Mouse (Mus musculus) CH12.LX (cell line): ENCODE results near the gene Timp3. TPM values are rescaled to one million over a fixed set of nuclear protein-coding genes. Genes with fewer than 3 reads are reported as not detected.

Experiments used
- DNase-seq: peaks from one replicate; pipeline ENCODE4 v3.0.0-alpha.2; 2013; ENCODE audit errors: extremely low read depth
- H3K27ac ChIP-seq: 2 replicates; pipeline ENCODE4 v1.5.1; 2012; ENCODE audit warnings: low read depth, mild to moderate bottlenecking, control low read depth, moderate library complexity; ENCODE audit not compliant: insufficient read depth
- H3K27me3 ChIP-seq: replicated peaks from 2 replicates; pipeline ENCODE3; 2012; ENCODE audit warnings: inconsistent platforms
- H3K36me3 ChIP-seq, 2 experiments: replicated peaks in 1 of 2; 2 replicates each; pipeline versions ENCODE3 to v1.6.1; 2012; ENCODE audit warnings: inconsistent platforms in 1 of 2, low read length in 1 of 2, mild to moderate bottlenecking in 1 of 2, mixed read lengths in 1 of 2, moderate library complexity in 1 of 2; ENCODE audit not compliant: control insufficient read depth in 1 of 2, insufficient read depth in 1 of 2
- H3K4me1 ChIP-seq, 2 experiments: 2 replicates each; pipeline ENCODE4 v1.6.1; 2012; ENCODE audit warnings: inconsistent platforms in 1 of 2, moderate library complexity in 1 of 2; ENCODE audit not compliant: insufficient read depth in 2 of 2, control insufficient read depth in 1 of 2
- H3K4me2 ChIP-seq: 2 replicates; pipeline ENCODE4 v1.6.1; 2012; ENCODE audit warnings: low read depth, mild to moderate bottlenecking, control low read depth; ENCODE audit not compliant: poor library complexity, insufficient read depth, severe bottlenecking
- H3K4me3 ChIP-seq, 3 experiments: fragments of 150-350 bp in 1 of 3; sonication (generic) in 1 of 3; replicated peaks in 1 of 3; 2 replicates each; pipeline versions ENCODE3 to v1.5.1; 2011 to 2012; ENCODE audit warnings: low read depth in 2 of 3, low read length in 2 of 3, mild to moderate bottlenecking in 2 of 3, moderate library complexity in 2 of 3, control low read depth in 1 of 3, improper control_type of control experiment in 1 of 3, inconsistent platforms in 1 of 3, mixed read lengths in 1 of 3; ENCODE audit not compliant: poor library complexity in 1 of 3
- H3K79me2 ChIP-seq: replicated peaks from 2 replicates; pipeline ENCODE4 v1.6.1; 2012; ENCODE audit warnings: mild to moderate bottlenecking, moderate library complexity; ENCODE audit not compliant: control insufficient read depth, poor library complexity, insufficient read depth, severe bottlenecking; ENCODE audit errors: extremely low read depth
- H3K9ac ChIP-seq: 2 replicates; pipeline ENCODE4 v1.6.1; 2012; ENCODE audit warnings: low read depth, mild to moderate bottlenecking, control low read depth, moderate library complexity; ENCODE audit not compliant: insufficient read depth
- H3K9me3 ChIP-seq: replicated peaks from 2 replicates; pipeline ENCODE3; 2012; ENCODE audit warnings: low read length, inconsistent platforms, mixed read lengths
- EP300 ChIP-seq: IDR thresholded peaks from 2 replicates; pipeline ENCODE4 v1.6.1; 2011; ENCODE audit warnings: low read length, improper control_type of control experiment
- ETS1 ChIP-seq: conservative IDR thresholded peaks from 2 replicates; pipeline ENCODE4 v1.6.1; 2012; ENCODE audit warnings: low read depth, mild to moderate bottlenecking, inconsistent platforms, low read length, improper control_type of control experiment, moderate library complexity
- JUN ChIP-seq: IDR thresholded peaks from 2 replicates; pipeline ENCODE4 v1.6.1; 2011; ENCODE audit warnings: low read depth, mild to moderate bottlenecking, low read length, improper control_type of control experiment, moderate library complexity; ENCODE audit not compliant: insufficient read depth
- MAZ ChIP-seq: IDR thresholded peaks from 2 replicates; pipeline ENCODE4 v1.6.1; 2012; ENCODE audit warnings: low read depth, mild to moderate bottlenecking, inconsistent platforms, low read length, improper control_type of control experiment, moderate library complexity
- MEF2A ChIP-seq: IDR thresholded peaks from 2 replicates; pipeline ENCODE4 v1.6.1; 2014; ENCODE audit warnings: low read depth, mild to moderate bottlenecking, inconsistent platforms, low read length, improper control_type of control experiment, borderline replicate concordance
- NELFE ChIP-seq: IDR thresholded peaks from 2 replicates; pipeline ENCODE4 v1.6.1; 2011; ENCODE audit warnings: low read depth, low read length, improper control_type of control experiment
- NRF1 ChIP-seq: IDR thresholded peaks from 2 replicates; pipeline ENCODE4 v1.6.1; 2014; ENCODE audit warnings: low read depth, mild to moderate bottlenecking, inconsistent platforms, low read length, improper control_type of control experiment, moderate library complexity
- POLR2A ChIP-seq: IDR thresholded peaks from 2 replicates; pipeline ENCODE4 v1.6.1; 2011; ENCODE audit warnings: low read depth, mild to moderate bottlenecking, improper control_type of control experiment, low read length
- RAD21 ChIP-seq: IDR thresholded peaks from 2 replicates; pipeline ENCODE4 v1.6.1; 2011; ENCODE audit warnings: low read depth, mild to moderate bottlenecking, low read length, improper control_type of control experiment, moderate library complexity
- RCOR1 ChIP-seq: conservative IDR thresholded peaks from 2 replicates; pipeline ENCODE4 v1.6.1; 2012; ENCODE audit warnings: low read depth, mild to moderate bottlenecking, inconsistent platforms, low read length, improper control_type of control experiment
- TBP ChIP-seq: conservative IDR thresholded peaks from 2 replicates; pipeline ENCODE4 v1.6.1; 2011; ENCODE audit warnings: low read depth, low read length, improper control_type of control experiment
- USF1 ChIP-seq: IDR thresholded peaks from 2 replicates; pipeline ENCODE4 v1.6.1; 2014; ENCODE audit warnings: low read depth, mild to moderate bottlenecking, inconsistent platforms, low read length, improper control_type of control experiment
- ZC3H11A ChIP-seq: IDR thresholded peaks from 2 replicates; pipeline ENCODE4 v1.6.1; 2012; ENCODE audit warnings: low read depth, mild to moderate bottlenecking, inconsistent platforms, low read length, improper control_type of control experiment
- ZKSCAN1 ChIP-seq: IDR thresholded peaks from 2 replicates; pipeline ENCODE4 v1.6.1; 2012; ENCODE audit warnings: low read depth, inconsistent platforms, low read length, improper control_type of control experiment, borderline replicate concordance
- ZMIZ1 ChIP-seq: IDR thresholded peaks from 2 replicates; pipeline ENCODE4 v1.6.1; 2012; ENCODE audit warnings: low read depth, mild to moderate bottlenecking, inconsistent platforms, low read length, improper control_type of control experiment
- dilution Hi-C: fragments of 300-500 bp; cut with MboI; formaldehyde crosslinking; loops from 2 replicates; pipeline ENCODE4 v1.14.3; 2020; ENCODE audit warnings: low sequenced_read_pairs; ENCODE audit not compliant: extremely low pct_unique_long_range_greater_than_20kb, extremely low pct_ligation_motif_present
- in situ Hi-C: fragments of 300-500 bp; cut with MboI; formaldehyde crosslinking; loops from 3 replicates; pipeline ENCODE4 v1.14.3; 2019; ENCODE audit warnings: low sequenced_read_pairs, low pct_ligation_motif_present, low pct_unique_long_range_greater_than_20kb, mixed read lengths
- polyA plus RNA-seq: library from polyadenylated mRNA; unstranded; fragments of >175 nt; gene quantifications from 2 replicates; pipeline ENCODE4 v1.2.1, GENCODE M21; 2012; ENCODE audit warnings: low read depth; ENCODE audit not compliant: insufficient read length
- total RNA-seq, 2 experiments: library from RNA; depleted of rRNA; stranded (reverse); fragments of 300-350 nt in 1 of 2; fragments of >200 nt in 1 of 2; gene quantifications; 2 replicates each; pipeline ENCODE4 v1.2.3; 2012 to 2014

Gene Timp3
- total and polyA plus RNA-seq, 3 experiments = 0.09 to 0.17 TPM; not detected in 1

- dilution Hi-C loops = no loop called here
- in situ Hi-C loops = no loop called here
Measured at GRCm38 (mm10) chr10:86368811-86369210, 68.6 kb downstream of the Timp3 start.

GRCm38 (mm10) chr10:86369346-86369745 lies 69.2 kb downstream of the Timp3 start:
- H3K9me3 ChIP-seq = no peaks in the 10 kb centered on the region
- in situ Hi-C loops = no loop called here
- dilution Hi-C loops = no loop called here

More at GRCm38 (mm10) chr10:86368811-86369210, 68.6 kb downstream of the Timp3 start:
- H3K4me2 ChIP-seq = no peak overlapping the region
- H3K79me2 ChIP-seq = no peaks in the 10 kb centered on the region
- no peaks in the 10 kb centered on the region for H3K27me3 ChIP-seq
- H3K36me3 ChIP-seq = peaks cover 0 to 61% of the 10 kb centered on the region in 2 experiments
- H3K4me3 ChIP-seq = no peak overlapping the region
- no peak for TF ChIP-seq USF1
- no peak for TF ChIP-seq NELFE
- TF ChIP-seq MAZ = no peak
- TF ChIP-seq RAD21 = no peak
- DNase-seq = no peak
- H3K9me3 ChIP-seq = no peaks in the 10 kb centered on the region
- H3K4me1 ChIP-seq = peaks cover 9 to 26% of the 10 kb centered on the region in 2 experiments
- H3K9ac ChIP-seq = no peak overlapping the region
- H3K27ac ChIP-seq = no peak overlapping the region

GRCm38 (mm10) chr10:86371561-86371960 lies 71.4 kb downstream of the Timp3 start:
- no peaks in the 10 kb centered on the region for H3K79me2 ChIP-seq
- H3K9me3 ChIP-seq = no peaks in the 10 kb centered on the region
- in situ Hi-C loops (no loop called here), dilution Hi-C loops (no loop called here)
- TF ChIP-seq TBP (no peak), ETS1 (no peak), NELFE (no peak), JUN (no peak), POLR2A (no peak)
- no peak overlapping the region for H3K9ac ChIP-seq
- no peak for DNase-seq
- peaks cover 3 to 66% of the 10 kb centered on the region in 2 experiments for H3K36me3 ChIP-seq
- H3K4me1 ChIP-seq = peaks cover 0 to 14% of the 10 kb centered on the region in 2 experiments; a peak in 2 of 4 replicates
- H3K27me3 ChIP-seq = no peaks in the 10 kb centered on the region
- no peak overlapping the region for H3K4me3 ChIP-seq
- H3K4me2 ChIP-seq = no peak overlapping the region
- no peak overlapping the region for H3K27ac ChIP-seq

More at GRCm38 (mm10) chr10:86369346-86369745, 69.2 kb downstream of the Timp3 start:
- Histone ChIP-seq H3K4me3 (no peak overlapping the region), H3K9ac (no peak overlapping the region), H3K36me3 (peaks cover 0 to 61% of the 10 kb centered on the region in 2 experiments), H3K79me2 (no peaks in the 10 kb centered on the region), H3K4me1 (peaks cover 7 to 20% of the 10 kb centered on the region in 2 experiments), H3K27me3 (no peaks in the 10 kb centered on the region), H3K4me2 (no peak overlapping the region), H3K27ac (no peak overlapping the region)
- TF ChIP-seq MEF2A (no peak), ZMIZ1 (no peak), ZC3H11A (no peak), ZKSCAN1 (no peak), NRF1 (no peak), USF1 (no peak), EP300 (no peak), RCOR1 (no peak), RAD21 (no peak)
- no peak for DNase-seq
